Mouse (Mus musculus): ENCODE measurements at regions not wholly inside any gene's neighbourhood (a gene's known extent, or its start where the extent isn't known, plus 50 kb on each side); places are given as distances from the start of the nearest gene placed in this dataset.
"Not testable (repeated sequence)": the region's sequence is repeated elsewhere in the genome, so short reads cannot be mapped to it uniquely, and the experiment has no call there.

DNA sequence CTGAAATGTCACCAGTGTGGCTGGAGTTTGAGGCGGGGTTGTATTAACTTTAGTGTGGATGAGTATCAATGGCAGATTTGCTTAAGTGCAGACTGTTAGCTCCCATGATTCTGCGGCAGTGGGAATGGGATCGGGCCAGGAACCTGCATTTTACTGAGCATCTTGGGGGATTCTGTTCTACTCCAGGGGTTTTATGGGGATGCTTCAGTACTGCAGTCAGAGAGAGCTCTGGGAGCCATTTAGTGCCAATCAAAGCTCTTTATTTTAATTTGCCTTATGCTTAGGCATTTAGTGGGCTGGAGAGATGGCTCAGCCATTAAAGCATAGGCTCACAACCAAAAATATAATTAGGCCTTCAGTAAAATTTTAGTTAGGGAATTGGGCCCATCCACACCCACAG lies 148.0 kb upstream of the Ddhd1 start:
- no peak for ATAC-seq (replicated peaks; ENCODE audit: low read depth, poor library complexity, severe bottlenecking)

DNA sequence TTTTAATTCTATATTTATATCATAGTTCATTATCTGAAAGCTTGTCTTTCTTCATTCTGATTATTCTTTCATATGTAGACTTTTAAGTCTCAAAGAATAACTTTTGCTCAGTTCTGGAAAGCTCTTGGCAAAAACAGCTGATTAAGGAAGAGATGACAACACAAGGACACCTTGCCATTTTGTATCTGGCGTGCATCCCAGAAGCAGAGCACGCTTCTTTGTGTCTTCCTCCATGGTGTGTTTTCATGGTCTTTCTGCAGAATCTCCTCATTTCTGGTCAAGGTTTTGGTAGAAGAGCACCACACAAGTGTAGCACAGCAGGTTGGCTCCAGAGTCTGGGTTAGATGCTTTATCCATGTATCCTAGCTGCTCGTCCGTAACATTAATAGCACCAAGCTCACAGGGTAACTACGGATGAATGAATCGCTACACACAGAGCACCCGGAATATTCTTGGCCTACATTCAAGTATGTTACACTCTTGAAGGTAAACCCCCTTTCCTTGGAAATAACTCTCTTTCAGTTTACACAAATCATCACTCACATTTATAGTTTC lies 148.9 kb upstream of the Ddhd1 start:
- ATAC-seq (replicated peaks; ENCODE audit: low read depth, poor library complexity, severe bottlenecking): no peak

DNA sequence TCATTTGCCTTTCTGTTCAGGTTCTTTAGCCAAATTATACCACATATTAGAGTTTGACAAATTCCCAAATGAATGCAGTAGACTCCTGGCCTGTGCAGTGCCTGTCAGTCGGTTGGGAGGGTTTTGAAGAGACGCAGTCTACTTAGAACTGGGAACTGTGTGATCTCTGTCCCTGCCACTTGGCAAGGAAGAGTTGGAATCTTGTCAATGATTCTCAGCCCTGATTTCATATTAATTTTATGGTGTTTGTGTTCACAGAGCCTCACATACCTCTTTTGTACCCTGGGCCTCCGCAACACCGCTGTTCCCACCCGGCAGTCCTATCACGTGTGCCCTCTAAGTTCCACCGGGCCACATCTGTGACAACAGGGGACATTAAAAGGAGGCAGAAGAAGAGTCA lies 149.8 kb upstream of the Ddhd1 start:
- ATAC-seq (replicated peaks; ENCODE audit: low read depth, poor library complexity, severe bottlenecking): no peak

DNA sequence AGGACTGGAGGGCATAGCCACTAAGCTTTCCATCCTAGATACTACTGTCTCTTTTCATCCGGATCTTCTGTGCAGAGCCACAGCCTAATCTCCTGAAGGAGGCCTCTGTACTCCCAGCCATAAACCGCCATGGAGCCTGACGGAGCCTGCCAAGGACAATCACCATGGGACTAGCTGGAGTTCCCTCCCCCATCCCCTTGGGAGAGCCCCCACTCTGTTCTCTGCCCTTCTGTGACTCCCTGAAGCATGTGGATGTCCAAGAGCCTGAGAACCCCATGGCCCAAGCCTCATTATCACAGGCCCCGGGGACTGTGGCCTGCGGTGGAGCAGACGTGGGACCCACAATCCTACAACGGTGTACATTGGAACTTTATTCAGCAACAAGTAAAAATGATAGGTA lies 151.5 kb upstream of the Ddhd1 start:
- ATAC-seq (replicated peaks; ENCODE audit: low read depth, poor library complexity, severe bottlenecking): no peak

DNA sequence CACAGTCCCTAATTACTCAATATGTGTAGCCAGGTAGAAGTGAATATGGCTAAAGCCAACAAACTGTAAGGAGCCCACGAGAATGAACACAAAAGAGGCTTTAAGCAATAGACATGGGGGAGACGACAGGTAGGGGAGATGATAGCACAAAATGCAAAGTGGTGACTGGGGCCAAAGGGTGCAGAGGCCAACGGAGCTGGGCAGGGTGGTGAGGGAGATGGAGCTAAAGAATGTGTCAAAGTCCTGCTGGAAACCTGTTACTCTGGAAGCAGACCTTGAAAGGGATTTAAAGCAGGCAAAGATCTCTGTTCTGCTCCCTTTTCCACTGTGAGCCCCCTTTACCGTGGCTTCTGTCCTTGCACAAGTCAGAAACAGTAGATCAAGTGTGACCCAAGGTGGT lies 152.2 kb upstream of the Ddhd1 start:
- no peak for ATAC-seq (replicated peaks; ENCODE audit: low read depth, poor library complexity, severe bottlenecking)

DNA sequence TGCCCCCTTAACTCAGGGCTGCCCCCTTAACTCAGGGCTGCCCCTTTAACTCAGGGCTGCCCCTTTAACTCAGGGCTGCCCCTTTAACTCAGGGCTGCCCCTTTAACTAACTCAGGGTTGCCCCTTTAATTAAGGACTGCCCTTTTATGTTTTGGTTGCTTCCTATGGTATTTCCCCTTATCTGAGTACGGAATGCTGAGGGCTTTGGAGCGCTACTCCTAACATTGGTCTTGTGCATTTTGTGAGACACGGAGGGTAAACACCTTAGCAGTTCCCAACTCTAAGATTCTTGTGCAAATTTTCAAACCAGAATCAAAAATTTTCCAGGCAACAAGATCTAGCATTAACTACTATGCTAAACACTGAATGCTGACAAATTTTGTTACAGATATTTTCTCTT lies 152.7 kb upstream of the Ddhd1 start:
- no peak for ATAC-seq (replicated peaks; ENCODE audit: low read depth, poor library complexity, severe bottlenecking)

DNA sequence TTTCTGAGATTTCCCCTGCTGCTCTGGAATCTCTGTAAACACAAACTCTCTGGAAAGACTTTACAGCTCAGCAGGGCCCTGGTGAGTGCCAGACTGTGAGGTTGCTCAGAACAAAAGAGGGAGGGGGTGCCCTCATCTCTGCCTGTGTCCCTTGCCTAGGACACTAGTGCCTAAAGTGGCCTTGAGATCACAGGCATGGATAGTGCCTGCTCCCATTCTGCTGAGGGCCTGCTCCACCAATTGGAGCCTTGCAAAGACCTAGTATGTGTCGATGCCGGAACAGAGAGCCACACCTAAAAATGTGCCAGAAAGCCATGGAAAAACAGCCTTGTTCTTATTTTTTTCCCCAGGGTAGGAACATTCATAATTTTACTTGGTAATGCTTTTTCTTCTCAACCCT lies 157.7 kb upstream of the Ddhd1 start:
- ATAC-seq (replicated peaks; ENCODE audit: low read depth, poor library complexity, severe bottlenecking): no peak

DNA sequence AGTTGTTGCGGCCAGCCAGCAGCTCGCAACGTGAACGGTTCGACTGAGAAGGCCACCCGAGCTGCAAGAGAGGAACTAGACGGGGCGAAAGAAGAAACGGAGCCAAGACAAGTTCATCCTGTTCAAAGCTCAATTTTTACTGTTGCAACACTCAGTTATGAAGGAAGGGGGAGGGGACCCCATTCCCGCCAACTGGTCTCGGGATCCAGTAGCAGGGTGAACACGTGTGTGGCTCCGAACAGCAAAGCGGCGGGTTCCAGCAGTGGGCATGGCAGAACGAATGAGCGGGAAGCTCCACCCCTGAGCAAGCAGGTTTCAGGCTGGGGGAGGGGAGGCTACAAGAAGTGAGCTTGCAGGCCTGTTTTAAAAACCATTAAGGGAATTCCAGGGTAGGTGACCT lies 158.7 kb upstream of the Ddhd1 start:
- not testable (repeated sequence) for ATAC-seq (replicated peaks; ENCODE audit: low read depth, poor library complexity, severe bottlenecking)

DNA sequence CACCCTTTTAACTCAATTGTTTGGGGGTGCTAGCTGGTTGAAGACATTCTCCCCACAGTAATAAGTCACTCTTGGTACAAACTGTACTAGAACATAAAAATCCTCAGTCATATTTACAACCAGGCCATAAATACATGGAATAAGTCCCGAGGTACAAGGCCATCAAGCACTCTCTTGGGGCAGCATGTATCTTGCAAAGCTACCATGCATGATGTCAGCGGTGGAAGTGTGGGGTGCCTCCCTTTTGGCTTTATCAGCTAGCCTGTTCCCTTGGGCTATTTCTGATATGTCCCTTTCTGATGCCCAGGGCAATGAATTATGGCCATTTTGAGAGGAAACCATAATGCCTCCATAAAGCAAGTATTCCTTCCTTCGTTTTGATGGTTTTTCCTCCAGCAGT lies 159.8 kb upstream of the Ddhd1 start:
- ATAC-seq (replicated peaks; ENCODE audit: low read depth, poor library complexity, severe bottlenecking): no peak

DNA sequence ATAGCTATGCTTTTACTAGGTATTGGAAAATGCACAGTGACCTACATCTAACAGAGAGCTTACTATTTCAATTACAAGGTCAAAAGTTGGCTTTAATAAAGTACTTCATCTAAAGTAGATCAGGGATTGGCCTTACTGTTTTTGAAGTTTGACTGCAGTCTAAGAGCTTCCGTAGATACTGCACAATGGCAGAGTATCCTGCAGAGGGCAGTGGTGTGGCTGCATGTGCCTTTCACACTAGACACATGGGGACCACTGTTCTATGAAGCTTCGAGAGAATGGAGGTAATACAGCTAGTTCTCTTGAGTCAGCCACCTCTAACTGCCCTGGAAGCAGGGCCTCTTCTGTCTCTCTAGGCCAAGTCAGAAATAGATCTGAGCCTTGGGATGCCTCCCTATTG lies 166.7 kb upstream of the Ddhd1 start:
- no peak for ATAC-seq (replicated peaks; ENCODE audit: low read depth, poor library complexity, severe bottlenecking)

DNA sequence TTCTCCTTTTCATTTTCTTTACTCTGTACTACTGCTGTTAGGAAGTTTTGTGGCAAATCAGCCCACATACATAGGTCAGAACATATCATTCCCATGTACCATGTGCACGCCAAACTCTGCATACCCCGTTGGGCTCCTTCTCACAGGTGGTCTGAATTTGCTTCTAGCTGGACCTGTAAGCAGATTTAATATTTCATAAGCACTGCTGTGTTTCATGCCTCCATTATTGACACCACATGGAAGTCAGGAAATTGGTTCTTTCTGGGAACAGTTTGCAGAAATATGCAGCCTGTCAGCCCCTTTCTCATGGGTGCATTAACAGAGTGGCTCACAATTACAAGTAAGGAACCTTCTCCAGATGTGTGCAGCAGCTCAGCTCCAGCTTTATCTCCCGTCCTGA lies 168.1 kb upstream of the Ddhd1 start:
- no peak for ATAC-seq (replicated peaks; ENCODE audit: low read depth, poor library complexity, severe bottlenecking)

DNA sequence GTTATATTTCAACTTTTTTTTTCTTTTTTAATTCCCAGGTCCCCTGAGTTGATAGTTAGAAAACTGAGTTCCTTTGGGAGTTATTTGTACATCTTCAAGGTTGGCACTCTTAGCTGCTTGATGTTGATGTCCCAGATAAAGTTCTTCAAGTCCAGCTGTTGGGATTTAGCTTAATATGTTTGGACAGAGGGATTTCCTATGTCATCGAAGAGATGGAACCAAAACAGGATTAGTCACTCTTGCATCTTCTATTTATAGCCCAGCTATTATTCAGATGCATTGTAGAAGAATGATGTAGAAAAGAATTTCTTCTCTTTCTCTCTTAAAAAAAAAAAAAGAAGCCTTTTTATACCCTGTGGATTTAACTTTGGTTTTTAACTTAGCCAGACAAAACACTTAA lies 169.2 kb upstream of the Ddhd1 start:
- no peak for ATAC-seq (replicated peaks; ENCODE audit: low read depth, poor library complexity, severe bottlenecking)

DNA sequence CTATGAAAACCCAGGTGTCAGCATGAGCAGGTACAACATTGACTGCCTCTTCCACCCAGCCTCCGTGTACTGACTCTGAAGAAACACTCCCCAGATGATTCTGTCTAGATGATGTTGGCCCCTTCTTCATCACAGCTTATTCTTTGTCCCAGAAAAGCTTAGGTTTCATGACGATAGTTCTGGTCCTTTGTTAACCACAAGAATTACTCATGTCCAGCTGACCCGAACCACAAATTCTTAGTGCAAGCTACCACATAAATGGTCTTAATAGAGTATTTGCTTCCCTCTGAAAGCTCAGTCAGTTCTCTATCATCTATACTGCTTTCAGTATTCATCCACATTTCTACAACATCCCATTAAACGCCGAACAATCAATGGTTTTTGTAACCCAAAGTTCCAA lies 172.5 kb upstream of the Ddhd1 start:
- no peak for ATAC-seq (replicated peaks; ENCODE audit: low read depth, poor library complexity, severe bottlenecking)

DNA sequence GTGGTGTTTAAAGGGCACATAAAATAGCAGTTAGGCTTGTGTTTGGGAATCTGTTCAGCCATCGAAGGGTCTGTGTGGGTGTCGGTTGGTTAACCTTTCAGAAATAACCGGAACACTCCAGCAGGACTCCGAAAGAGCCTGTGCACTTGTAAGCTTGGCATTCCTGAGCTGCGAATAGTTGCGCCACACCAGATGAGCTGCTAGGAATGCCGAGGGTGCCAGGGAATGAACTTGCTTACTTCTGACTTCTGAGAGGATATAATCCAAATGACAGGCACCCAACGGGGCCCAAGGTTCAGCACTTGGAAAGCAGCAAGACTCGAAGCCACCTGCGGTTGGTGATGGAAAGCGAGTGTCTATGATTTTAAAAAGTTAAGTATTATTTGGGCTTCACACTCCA lies 179.1 kb upstream of the Ddhd1 start:
- ATAC-seq (replicated peaks; ENCODE audit: low read depth, poor library complexity, severe bottlenecking): no peak

DNA sequence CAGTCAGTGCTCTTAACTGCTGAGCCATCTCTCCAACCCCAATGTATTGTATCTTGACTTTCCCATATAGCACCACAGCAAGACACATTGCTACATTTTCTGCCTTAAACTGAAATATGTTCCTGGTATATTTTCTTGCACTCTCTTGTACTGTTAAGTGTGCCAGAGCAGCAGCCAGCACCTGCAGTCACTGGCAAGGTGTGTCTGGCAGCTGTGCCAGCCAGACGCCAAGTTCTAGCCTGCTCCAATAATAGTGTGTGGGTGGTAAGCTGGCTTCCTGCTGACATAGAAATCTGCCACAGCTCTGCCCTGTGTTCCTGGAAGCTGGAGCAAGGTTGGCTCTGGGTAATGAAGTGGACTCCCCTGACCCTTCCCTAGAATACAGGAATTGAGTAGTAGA lies 185.9 kb upstream of the Ddhd1 start:
- ATAC-seq (replicated peaks; ENCODE audit: low read depth, poor library complexity, severe bottlenecking): no peak

DNA sequence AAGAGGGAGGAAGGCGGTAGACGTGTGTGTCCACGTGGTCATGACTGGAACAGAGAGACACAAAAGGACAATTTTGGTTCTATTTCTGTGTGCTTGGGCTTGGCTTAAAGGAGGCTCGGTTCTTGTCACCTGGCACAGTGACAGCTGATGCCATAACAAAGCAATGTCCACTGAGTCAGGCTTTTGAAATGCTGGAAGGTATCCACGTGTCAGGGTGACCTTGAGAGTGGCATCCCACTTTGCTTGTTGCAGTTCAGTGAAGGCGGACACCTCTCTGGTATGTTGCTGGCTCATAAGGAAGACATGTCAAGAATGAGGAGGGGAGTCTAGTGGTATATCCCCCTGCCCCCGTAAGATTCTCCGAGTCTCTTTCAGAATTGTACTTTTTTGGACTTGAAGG lies 192.6 kb upstream of the Ddhd1 start:
- no peak for ATAC-seq (replicated peaks; ENCODE audit: low read depth, poor library complexity, severe bottlenecking)

DNA sequence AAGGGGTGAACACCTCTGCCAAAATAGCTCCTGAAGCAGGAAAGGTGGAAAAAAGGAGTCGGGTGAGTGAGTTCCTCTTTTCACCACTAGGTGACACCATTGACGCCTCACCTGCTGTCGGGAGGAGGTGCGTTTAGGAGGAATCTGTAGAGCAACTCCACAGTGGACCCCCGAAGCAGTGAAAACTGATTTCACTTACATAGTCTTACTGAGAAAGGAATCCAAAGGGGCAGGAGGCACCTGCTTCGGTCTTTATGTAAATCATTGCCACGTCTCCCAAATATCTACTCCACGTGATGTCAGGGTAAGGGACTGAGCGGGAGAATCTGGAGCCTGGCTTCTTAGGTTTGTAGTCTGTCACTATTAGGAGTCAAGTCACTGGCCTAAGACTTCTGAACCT lies 220.5 kb upstream of the Ddhd1 start:
- ATAC-seq (replicated peaks; ENCODE audit: low read depth, poor library complexity, severe bottlenecking): 0 out of 2 replicates have a peak, but pooled peaks have one; percentile 36

DNA sequence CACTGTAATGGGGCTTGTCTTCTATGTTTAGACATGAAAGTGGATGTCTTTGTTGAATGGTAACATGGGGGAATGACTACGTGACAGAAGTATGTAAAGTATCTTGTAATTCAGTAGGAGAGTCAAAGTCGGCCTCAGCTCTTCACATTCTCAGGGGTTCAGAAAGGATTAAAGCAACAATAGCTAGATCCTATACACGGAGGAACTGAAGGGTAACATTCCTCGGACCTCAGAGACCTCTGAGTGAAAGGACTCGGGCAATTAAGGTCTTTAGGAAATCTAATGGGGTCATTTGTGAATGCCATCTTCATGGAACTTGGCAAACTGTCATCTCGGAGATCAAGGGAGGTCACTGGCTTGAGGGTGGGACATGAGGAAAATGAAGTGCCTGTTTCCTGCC lies 262.8 kb upstream of the Ddhd1 start:
- no peak for ATAC-seq (replicated peaks; ENCODE audit: low read depth, poor library complexity, severe bottlenecking)

DNA sequence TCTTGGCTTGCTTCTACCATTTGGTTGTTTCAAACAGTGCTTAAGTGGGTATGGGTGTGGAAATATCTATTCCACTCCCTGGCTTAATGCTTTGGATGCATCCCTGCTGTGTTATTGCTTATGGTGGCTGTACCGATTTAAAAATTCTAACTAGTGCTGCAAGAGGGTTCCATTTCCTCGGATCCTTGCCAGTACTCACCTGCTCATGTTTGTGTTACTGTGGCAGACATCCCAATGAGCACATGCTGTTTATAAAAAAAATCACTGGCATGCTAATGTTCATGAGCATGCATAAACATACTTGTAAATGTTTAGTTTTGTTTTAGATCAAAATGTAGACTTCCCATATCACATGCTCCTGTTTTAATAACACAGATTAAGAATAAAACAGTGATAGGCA lies 285.6 kb upstream of the Ddhd1 start:
- no peak for ATAC-seq (replicated peaks; ENCODE audit: low read depth, poor library complexity, severe bottlenecking)

DNA sequence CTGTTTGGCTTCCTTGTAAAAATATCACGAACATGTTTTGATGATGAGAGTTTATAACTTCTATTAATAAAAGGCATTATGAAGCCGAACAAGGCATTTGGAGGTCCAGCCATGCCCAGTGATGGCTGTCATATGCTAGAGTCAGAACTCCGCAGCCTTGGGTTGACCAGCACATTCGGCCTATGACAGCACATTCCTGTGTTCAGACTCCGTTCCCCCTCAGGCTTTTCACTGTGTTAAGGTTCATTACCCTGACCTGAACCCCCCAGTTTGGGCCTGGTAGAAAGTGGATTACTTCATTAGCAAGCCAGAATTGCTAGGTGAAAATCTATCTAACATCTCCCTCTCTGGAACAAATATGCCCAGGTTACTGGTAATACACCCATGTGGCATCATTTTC lies 286.2 kb upstream of the Ddhd1 start:
- no peak for ATAC-seq (replicated peaks; ENCODE audit: low read depth, poor library complexity, severe bottlenecking)

DNA sequence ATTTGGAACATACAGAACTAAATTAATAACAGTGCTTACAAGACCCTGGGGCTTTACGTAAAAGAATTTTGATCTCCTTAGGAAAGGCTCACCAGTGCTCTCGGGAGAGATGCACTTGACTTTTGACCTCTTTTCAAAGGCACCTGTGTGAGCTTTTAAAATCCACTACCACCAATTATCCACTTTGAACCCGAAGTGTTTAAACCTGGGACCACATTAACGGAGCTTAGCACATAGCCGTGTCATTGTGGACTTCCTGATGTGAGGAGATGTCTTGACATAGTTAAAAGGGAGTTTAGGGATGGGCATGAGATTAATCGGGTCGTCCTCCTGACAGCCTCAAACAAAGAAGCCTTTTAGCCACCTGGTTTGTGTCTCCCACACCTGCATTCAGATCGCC lies 286.6 kb upstream of the Ddhd1 start:
- ATAC-seq (replicated peaks; ENCODE audit: low read depth, poor library complexity, severe bottlenecking): no peak

DNA sequence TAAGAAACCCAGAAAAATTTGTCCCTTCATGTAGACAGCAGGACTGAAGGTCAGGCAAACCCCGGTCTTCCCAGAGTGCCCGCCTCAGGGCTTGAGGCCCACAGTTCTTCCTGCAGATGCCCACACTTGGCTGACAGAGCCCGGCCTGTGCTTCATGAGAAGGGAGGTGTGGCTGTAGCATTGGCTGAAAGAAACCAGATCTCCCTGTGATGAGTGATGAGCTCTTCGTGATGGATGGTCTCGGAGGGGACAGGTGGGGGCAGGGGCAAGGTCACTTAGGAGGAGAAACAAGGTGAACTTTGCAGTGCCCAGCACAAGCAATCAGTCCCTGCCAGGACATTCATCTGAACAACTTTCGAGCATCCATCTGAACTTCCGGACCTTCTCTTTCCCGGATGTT lies 298.7 kb upstream of the Ddhd1 start:
- no peak for ATAC-seq (replicated peaks; ENCODE audit: low read depth, poor library complexity, severe bottlenecking)

DNA sequence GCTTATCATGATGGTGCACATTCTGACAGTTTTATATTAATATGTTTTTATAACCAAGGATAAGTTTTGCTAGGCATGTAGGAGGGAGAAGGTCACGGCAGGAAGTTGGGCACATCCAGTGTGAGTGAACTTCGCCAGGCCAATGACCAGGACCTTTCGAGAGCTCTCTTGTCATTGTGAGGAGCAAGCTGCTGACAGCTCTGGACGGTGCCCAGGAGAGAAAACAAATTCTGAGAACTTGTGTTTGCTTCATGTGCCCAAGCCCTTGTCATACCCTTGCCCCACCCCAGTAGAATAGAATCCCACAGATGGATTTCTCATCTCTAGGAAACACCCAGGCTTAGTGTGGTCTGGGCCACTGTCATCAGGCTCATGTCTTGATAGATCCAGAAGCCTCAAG lies 304.5 kb upstream of the Ddhd1 start:
- no peak for ATAC-seq (replicated peaks; ENCODE audit: low read depth, poor library complexity, severe bottlenecking)
